Comparison of ENCODE assay signal across 9 mouse cellular contexts in the genomic region with DNA sequence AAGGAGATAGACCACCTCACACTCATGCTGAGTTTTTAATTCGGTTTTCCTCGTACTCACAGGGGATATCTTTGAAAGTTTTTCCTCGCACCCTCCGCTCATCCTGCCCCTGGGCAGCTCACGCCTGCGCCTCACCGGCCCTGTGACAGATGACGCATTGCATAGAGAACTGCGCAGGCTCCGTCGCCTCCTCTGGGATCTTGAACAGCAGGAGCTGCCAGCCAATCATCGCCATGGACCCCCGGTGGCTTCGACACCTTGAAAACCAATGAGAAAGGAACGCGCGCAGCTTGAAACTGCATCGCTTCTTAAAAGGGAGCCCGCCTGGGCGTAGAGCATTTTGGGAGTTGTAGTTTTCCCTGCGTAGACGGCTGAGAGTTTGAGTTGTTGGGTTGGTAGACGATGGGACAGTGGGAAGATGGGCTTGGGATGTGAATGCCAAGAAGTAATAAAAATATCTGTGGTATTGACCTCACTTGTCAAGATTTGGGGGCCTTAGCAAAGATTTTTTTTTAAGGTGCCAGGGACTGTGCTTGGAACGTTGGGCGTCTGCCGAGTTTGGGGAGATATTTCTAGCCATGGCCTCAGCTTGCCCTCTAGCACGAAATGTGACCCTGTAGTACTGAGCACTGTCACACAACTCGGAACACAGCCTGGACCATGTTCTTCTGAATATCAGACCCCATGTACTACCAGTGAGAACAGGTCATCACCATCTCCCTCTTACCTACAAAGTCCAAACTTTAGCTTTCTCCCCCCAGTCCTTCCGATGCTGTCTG. TPM values are rescaled to one million over a fixed set of nuclear protein-coding genes. Genes with fewer than 3 reads are reported as not detected.
DNase-seq lines count a peak whose midpoint lies in the region; ATAC-seq and TF ChIP-seq lines count a peak whose summit lies in the region.
"Had no signal": no experiment of that assay in that cellular context is flagged by ENCODE, and none has a peak within 500 bp of the region (broad histone marks: within the 10 kb centered on the region; RNA-seq: fewer than 3 reads in every experiment).

No protein-coding gene starts in this region.

- intact Hi-C loops in heart, adult 2 months (cut with DNase I): no loop called here
- intact Hi-C loops in left cerebral cortex, postnatal 36 days (cut with DNase I): no loop called here

- ATAC-seq in embryonic facial prominence, embryonic 12.5 days (ENCODE audit: insufficient number of reproducible peaks, insufficient read depth, low FRiP score, low TSS enrichment): peak; percentile 73; the same call in 1 of the 2 replicates
- peak; percentile 85 for ATAC-seq in midbrain, embryonic 12.5 days (ENCODE audit: low FRiP score, low read depth)
- peak; percentile 86 for ATAC-seq in stomach, embryonic 15.5 days (ENCODE audit: insufficient read depth, low FRiP score, low read depth)

- peak overlapping the region; percentile 33 for H3K9ac ChIP-seq in embryonic facial prominence, embryonic 12.5 days
- H3K9ac ChIP-seq in heart, adult 2 months (ENCODE audit: low read depth, low read length): no peak overlapping the region
- no peak overlapping the region for H3K9ac ChIP-seq in midbrain, embryonic 12.5 days (replicated peaks)
- no peak overlapping the region for H3K9ac ChIP-seq in stomach, embryonic 15.5 days

- peaks cover 8% of the 10 kb centered on the region; the same call in 1 of the 2 replicates for H3K36me3 ChIP-seq in embryonic facial prominence, embryonic 12.5 days
- peaks cover 9% of the 10 kb centered on the region for H3K36me3 ChIP-seq in heart, adult 2 months (ENCODE audit: control insufficient read depth, insufficient read depth, low read length)
- H3K36me3 ChIP-seq in kidney, adult 2 months (ENCODE audit: control insufficient read depth, insufficient read depth, low read length): no peaks in the 10 kb centered on the region
- H3K36me3 ChIP-seq in midbrain, embryonic 12.5 days: peaks cover 6% of the 10 kb centered on the region
- H3K36me3 ChIP-seq in stomach, embryonic 15.5 days: 0 out of 2 replicates have a peak, but pooled peaks cover 7% of the 10 kb centered on the region

- DNase-seq in adrenal gland, postnatal 36 days: peak; percentile 93 to 94
- DNase-seq in heart, adult 2 months: peak; percentile 84 to 90
- peak; percentile 94 for DNase-seq in kidney, adult 2 months
- peak; percentile 93 to 94 for DNase-seq in left cerebral cortex, postnatal 36 days (ENCODE audit: low spot score in 2 of 2)
- no peak for DNase-seq in thymus, postnatal 36 days

- TF ChIP-seq CTCF in heart, adult 2 months (IDR thresholded peaks at IDR 0.05): no peak
- no peak for TF ChIP-seq CTCF in kidney, adult 2 months (conservative IDR thresholded peaks at IDR 0.05; ENCODE audit: insufficient read depth, insufficient read length, low read depth, low read length)

- H3K4me2 ChIP-seq in embryonic facial prominence, embryonic 12.5 days (replicated peaks): peak overlapping the region; percentile 53
- H3K4me2 ChIP-seq in midbrain, embryonic 12.5 days (replicated peaks): peak overlapping the region; percentile 38
- H3K4me2 ChIP-seq in stomach, embryonic 15.5 days: peak overlapping the region; percentile 52

- no peaks in the 10 kb centered on the region for H3K79me2 ChIP-seq in heart, adult 2 months (replicated peaks; ENCODE audit: control insufficient read depth, insufficient read depth, low read length)

- TF ChIP-seq POLR2A in heart, adult 2 months (IDR thresholded peaks at IDR 0.05; ENCODE audit: insufficient read depth, low read depth, low read length): peak; percentile 66
- TF ChIP-seq POLR2A in kidney, adult 2 months (IDR thresholded peaks at IDR 0.05; ENCODE audit: low read depth, low read length): no peak

- TF ChIP-seq EP300 in heart, adult 2 months (IDR thresholded peaks at IDR 0.05; ENCODE audit: insufficient read depth, low read depth, low read length): no peak

- H3K27me3 ChIP-seq in embryonic facial prominence, embryonic 12.5 days: no peaks in the 10 kb centered on the region
- H3K27me3 ChIP-seq in heart, adult 2 months (ENCODE audit: control insufficient read depth, insufficient read depth, low read length): no peaks in the 10 kb centered on the region
- no peaks in the 10 kb centered on the region for H3K27me3 ChIP-seq in kidney, adult 2 months (replicated peaks; ENCODE audit: control insufficient read depth, insufficient read depth, low read length)
- H3K27me3 ChIP-seq in midbrain, embryonic 12.5 days: peaks cover 12% of the 10 kb centered on the region
- no peaks in the 10 kb centered on the region for H3K27me3 ChIP-seq in stomach, embryonic 15.5 days (replicated peaks)

- no peaks in the 10 kb centered on the region for H3K9me3 ChIP-seq in embryonic facial prominence, embryonic 12.5 days
- no peaks in the 10 kb centered on the region for H3K9me3 ChIP-seq in midbrain, embryonic 12.5 days
- H3K9me3 ChIP-seq in stomach, embryonic 15.5 days: no peaks in the 10 kb centered on the region

- 16% methylated on average over 29 of the region's 29 CpGs for WGBS in embryonic facial prominence, embryonic 12.5 days
- WGBS in heart, adult 2 months: 46% methylated on average over 29 of the region's 29 CpGs
- 31% methylated on average over 29 of the region's 29 CpGs for WGBS in kidney, adult 2 months
- WGBS in midbrain, embryonic 12.5 days: 19% methylated on average over 29 of the region's 29 CpGs
- WGBS in stomach, embryonic 15.5 days: 26% methylated on average over 29 of the region's 29 CpGs

- peak overlapping the region; percentile 32; the same call in 1 of the 2 replicates for H3K27ac ChIP-seq in embryonic facial prominence, embryonic 12.5 days
- H3K27ac ChIP-seq in heart, adult 2 months: no peak overlapping the region; the same call in 1 of the 2 replicates
- H3K27ac ChIP-seq in kidney, adult 2 months (ENCODE audit: insufficient read depth, low read depth, low read length): no peak overlapping the region
- no peak overlapping the region for H3K27ac ChIP-seq in midbrain, embryonic 12.5 days (replicated peaks)
- H3K27ac ChIP-seq in stomach, embryonic 15.5 days: no peak overlapping the region

- peaks cover 28% of the 10 kb centered on the region for H3K4me1 ChIP-seq in embryonic facial prominence, embryonic 12.5 days
- H3K4me1 ChIP-seq in heart, adult 2 months (ENCODE audit: control insufficient read depth, insufficient read depth, low read length): peaks cover 28% of the 10 kb centered on the region
- H3K4me1 ChIP-seq in kidney, adult 2 months (ENCODE audit: control insufficient read depth, insufficient read depth, low read length): no peaks in the 10 kb centered on the region; the same call in 1 of the 2 replicates
- H3K4me1 ChIP-seq in midbrain, embryonic 12.5 days: peaks cover 20% of the 10 kb centered on the region
- peaks cover 40% of the 10 kb centered on the region for H3K4me1 ChIP-seq in stomach, embryonic 15.5 days

- H3K4me3 ChIP-seq in embryonic facial prominence, embryonic 12.5 days: peak overlapping the region; percentile 29
- H3K4me3 ChIP-seq in heart, adult 2 months: no peak overlapping the region
- no peak overlapping the region for H3K4me3 ChIP-seq in kidney, adult 2 months (ENCODE audit: insufficient read depth, low read depth, low read length)
- H3K4me3 ChIP-seq in midbrain, embryonic 12.5 days: peak overlapping the region; percentile 24; the same call in 1 of the 2 replicates
- peak overlapping the region; percentile 25 for H3K4me3 ChIP-seq in stomach, embryonic 15.5 days (replicated peaks)
- H3K4me3 ChIP-seq: erythroblast, embryonic 14.5 days had no signal

RNA-seq across cellular contexts. Expression of a gene that starts 1.0 kb away (rescaled TPM):
- total RNA-seq in adrenal gland, postnatal 36 days (2021): 10 to 100 TPM in 1 of 2 experiments, 1 to 10 TPM in 1; 3.0 to 11.0 TPM
- polyA plus RNA-seq in embryonic facial prominence, embryonic 12.5 days (2016; fragmentation: Nextera tagmentation; extraction: Ambion mirVana): 4.0 and 5.4 TPM in 2 replicates
- total RNA-seq in heart, adult 2 months (2021): 1 to 10 TPM; 3.8 to 4.0 TPM
- polyA plus RNA-seq in heart, adult 2 months (2012; rRNA removed): 11.3 and 12.0 TPM in 2 replicates
- polyA plus RNA-seq in kidney, adult 2 months (2012; rRNA removed): 2.1 and 2.5 TPM in 2 replicates
- 1 to 10 TPM; 4.1 to 5.1 TPM for total RNA-seq in left cerebral cortex, postnatal 36 days (2021)
- polyA plus RNA-seq in midbrain, embryonic 12.5 days (2016; fragmentation: Nextera tagmentation; extraction: Ambion mirVana): 2.3 and 2.7 TPM in 2 replicates
- 7.4 and 9.5 TPM in 2 replicates for polyA plus RNA-seq in stomach, embryonic 15.5 days (2015; fragmentation: Nextera tagmentation; extraction: Ambion mirVana)
- polyA plus RNA-seq: erythroblast, embryonic 14.5 days had no signal

RNA-seq across cellular contexts. Expression of a gene that starts 11.5 kb away (rescaled TPM):
- 10 to 100 TPM; 18.7 to 26.0 TPM for total RNA-seq in adrenal gland, postnatal 36 days (2021)
- polyA plus RNA-seq in embryonic facial prominence, embryonic 12.5 days (2016; fragmentation: Nextera tagmentation; extraction: Ambion mirVana): 16.4 and 16.8 TPM in 2 replicates
- 10 to 100 TPM; 25.0 to 25.5 TPM for total RNA-seq in heart, adult 2 months (2021)
- 30.5 and 30.9 TPM in 2 replicates for polyA plus RNA-seq in heart, adult 2 months (2012; rRNA removed)
- polyA plus RNA-seq in kidney, adult 2 months (2012; rRNA removed): 19.9 and 20.4 TPM in 2 replicates
- total RNA-seq in left cerebral cortex, postnatal 36 days (2021): 1 to 10 TPM; 6.9 to 8.0 TPM
- polyA plus RNA-seq in midbrain, embryonic 12.5 days (2016; fragmentation: Nextera tagmentation; extraction: Ambion mirVana): 10.7 and 11.6 TPM in 2 replicates
- 11.0 and 11.6 TPM in 2 replicates for polyA plus RNA-seq in stomach, embryonic 15.5 days (2015; fragmentation: Nextera tagmentation; extraction: Ambion mirVana)

RNA-seq across cellular contexts. Expression of a gene that starts 17.2 kb away (rescaled TPM):
- under 1 TPM; 0.16 to 0.20 TPM for total RNA-seq in adrenal gland, postnatal 36 days (2021)
- polyA plus RNA-seq in embryonic facial prominence, embryonic 12.5 days (2016; fragmentation: Nextera tagmentation; extraction: Ambion mirVana): 0.10 and 0.23 TPM in 2 replicates
- total RNA-seq in heart, adult 2 months (2021): under 1 TPM; 0.26 to 0.27 TPM
- 0.29 and 0.70 TPM in 2 replicates for polyA plus RNA-seq in heart, adult 2 months (2012; rRNA removed)
- polyA plus RNA-seq in kidney, adult 2 months (2012; rRNA removed): 0.29 and 0.34 TPM in 2 replicates
- total RNA-seq in left cerebral cortex, postnatal 36 days (2021): not detected
- polyA plus RNA-seq in midbrain, embryonic 12.5 days (2016; fragmentation: Nextera tagmentation; extraction: Ambion mirVana): 0.18 and 0.31 TPM in 2 replicates
- polyA plus RNA-seq in stomach, embryonic 15.5 days (2015; fragmentation: Nextera tagmentation; extraction: Ambion mirVana): 0.19 and 0.31 TPM in 2 replicates
- polyA plus RNA-seq: erythroblast, embryonic 14.5 days had no signal

RNA-seq across cellular contexts. Expression of a gene that starts 21.7 kb away (rescaled TPM):
- not detected for total RNA-seq in adrenal gland, postnatal 36 days (2021)
- 0.56 and 0.61 TPM in 2 replicates for polyA plus RNA-seq in embryonic facial prominence, embryonic 12.5 days (2016; fragmentation: Nextera tagmentation; extraction: Ambion mirVana)
- not detected for total RNA-seq in heart, adult 2 months (2021)
- 0.25 TPM in 1 of 2 replicates, not detected in the other for polyA plus RNA-seq in heart, adult 2 months (2012; rRNA removed)
- polyA plus RNA-seq in kidney, adult 2 months (2012; rRNA removed): 0.05 and 0.11 TPM in 2 replicates
- not detected for total RNA-seq in left cerebral cortex, postnatal 36 days (2021)
- not detected in 2 replicates for polyA plus RNA-seq in midbrain, embryonic 12.5 days (2016; fragmentation: Nextera tagmentation; extraction: Ambion mirVana)
- 0.76 and 0.84 TPM in 2 replicates for polyA plus RNA-seq in stomach, embryonic 15.5 days (2015; fragmentation: Nextera tagmentation; extraction: Ambion mirVana)
- polyA plus RNA-seq: erythroblast, embryonic 14.5 days had no signal

RNA-seq across cellular contexts. Expression of a gene that starts 23.5 kb away (rescaled TPM):
- under 1 TPM in 1 of 2 experiments, not detected in 1; 0.33 TPM for total RNA-seq in adrenal gland, postnatal 36 days (2021)
- polyA plus RNA-seq in embryonic facial prominence, embryonic 12.5 days (2016; fragmentation: Nextera tagmentation; extraction: Ambion mirVana): 0.17 TPM in 1 of 2 replicates, not detected in the other
- not detected for total RNA-seq in heart, adult 2 months (2021)
- not detected in 2 replicates for polyA plus RNA-seq in heart, adult 2 months (2012; rRNA removed)
- not detected in 2 replicates for polyA plus RNA-seq in kidney, adult 2 months (2012; rRNA removed)
- not detected for total RNA-seq in left cerebral cortex, postnatal 36 days (2021)
- polyA plus RNA-seq in midbrain, embryonic 12.5 days (2016; fragmentation: Nextera tagmentation; extraction: Ambion mirVana): not detected in 2 replicates
- polyA plus RNA-seq in stomach, embryonic 15.5 days (2015; fragmentation: Nextera tagmentation; extraction: Ambion mirVana): 0.18 and 0.41 TPM in 2 replicates
- polyA plus RNA-seq: erythroblast, embryonic 14.5 days had no signal

Comparison
In these comparisons a context has a peak if more than half of its experiments do, and no peak if none do; other contexts are left out.
1. DNase-seq: peak in adrenal gland, postnatal 36 days (2 of 2), heart, adult 2 months (2 of 2), kidney, adult 2 months (single experiment) and left cerebral cortex, postnatal 36 days (2 of 2); none in thymus, postnatal 36 days (0 of 2).
2. H3K4me3 ChIP-seq: peak in embryonic facial prominence, embryonic 12.5 days (single experiment), midbrain, embryonic 12.5 days (single experiment) and stomach, embryonic 15.5 days (single experiment); none in heart, adult 2 months (single experiment) and kidney, adult 2 months (single experiment).
3. Peak in every context shown above with its lines, with median percentiles within 50 percentile points of each other: ATAC-seq and H3K4me2 ChIP-seq.